Mouse (Mus musculus) fibroblast of lung, adult 2 months (primary cell): ENCODE measurements at regions not wholly inside any gene's neighbourhood (a gene's known extent, or its start where the extent isn't known, plus 50 kb on each side); places are given as distances from the start of the nearest gene placed in this dataset.

Source experiments
- DNase-seq: peaks from one replicate; pipeline ENCODE4 v3.0.0-alpha.2; 2011; ENCODE audit warnings: low read depth

DNA sequence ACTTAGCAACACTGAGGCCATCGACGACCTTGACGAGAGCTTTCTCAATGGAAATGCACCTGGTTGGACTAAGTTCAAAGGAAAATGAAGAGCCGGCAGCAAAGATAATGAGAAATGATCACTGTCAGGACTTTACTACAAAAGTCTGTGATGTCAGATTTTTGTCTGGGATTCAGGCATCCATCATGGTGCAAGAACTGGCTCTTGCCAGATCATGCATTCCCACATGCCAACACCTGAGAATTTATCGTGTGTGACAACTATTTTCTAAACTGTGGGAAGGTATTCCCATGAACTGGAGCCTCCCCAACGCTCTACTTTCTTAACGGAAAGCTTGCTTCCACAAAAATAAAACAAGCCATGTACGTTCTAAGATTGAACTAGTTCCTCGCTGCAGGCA is 58.1 kb downstream of the Irx6 start:
- no peak for DNase-seq

DNA sequence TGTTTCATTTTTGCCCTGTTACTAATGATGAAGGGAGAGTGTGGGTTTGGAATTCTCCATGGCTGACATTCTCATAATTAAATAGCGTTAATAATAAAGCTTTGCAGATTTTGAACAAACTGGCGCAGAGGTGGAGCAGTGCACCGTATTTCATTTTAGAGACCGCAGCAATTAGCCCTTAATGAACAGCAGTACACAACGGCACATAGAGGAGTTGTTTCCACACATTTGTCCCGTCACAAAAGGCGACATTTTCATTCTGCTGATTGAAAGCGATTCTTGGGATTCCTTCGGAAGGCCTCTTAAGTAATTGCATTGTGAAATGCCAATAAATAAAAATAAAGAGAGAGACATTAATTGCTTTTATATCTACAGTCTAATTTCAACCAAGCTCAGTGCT is 61.6 kb downstream of the Irx6 start:
- no peak for DNase-seq

DNA sequence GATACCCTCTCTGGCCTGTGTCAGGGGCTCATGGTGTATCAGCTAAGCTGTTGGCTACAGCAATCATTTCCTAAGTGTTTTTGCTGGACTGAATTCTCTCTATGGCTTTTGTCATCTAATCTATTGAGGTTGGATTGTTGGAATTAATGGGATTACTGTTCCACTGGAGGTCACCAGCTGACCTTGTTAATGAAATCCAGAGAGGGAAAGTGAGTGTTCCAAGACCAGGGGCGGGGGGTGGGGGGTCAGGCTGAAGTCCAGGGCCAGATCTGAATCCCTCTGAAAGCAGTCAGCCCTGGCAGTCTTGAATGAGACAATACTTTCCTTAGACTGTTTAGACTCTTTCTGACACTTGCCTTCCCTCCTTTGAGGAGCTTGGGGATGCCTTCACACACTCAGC is 64.0 kb downstream of the Irx6 start:
- no peak for DNase-seq

DNA sequence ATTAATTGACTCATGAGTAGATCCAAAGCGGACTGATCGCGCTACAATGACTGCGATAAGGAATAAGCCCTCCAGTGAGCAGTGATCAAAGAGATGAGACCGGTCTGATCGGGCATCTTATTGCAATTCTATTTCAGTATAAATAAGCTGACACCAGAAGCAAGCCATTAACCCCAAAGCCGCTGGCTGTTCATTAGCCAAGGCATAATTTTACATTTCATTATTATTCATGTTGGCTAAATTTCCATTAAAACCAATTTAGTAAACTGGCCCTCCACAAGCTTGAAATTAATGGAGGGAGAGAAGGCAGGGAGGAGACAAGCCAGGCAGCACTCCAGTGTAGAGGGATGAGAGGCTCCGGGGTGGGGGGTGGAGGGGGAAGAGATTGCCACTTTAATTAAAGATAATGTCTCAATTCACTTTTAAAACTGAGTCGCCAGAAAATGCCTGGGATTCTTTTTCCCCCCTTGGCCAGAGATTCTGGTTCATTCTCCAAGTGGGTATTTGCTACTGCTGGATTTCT is 66.3 kb downstream of the Irx6 start:
- DNase-seq = no peak

DNA sequence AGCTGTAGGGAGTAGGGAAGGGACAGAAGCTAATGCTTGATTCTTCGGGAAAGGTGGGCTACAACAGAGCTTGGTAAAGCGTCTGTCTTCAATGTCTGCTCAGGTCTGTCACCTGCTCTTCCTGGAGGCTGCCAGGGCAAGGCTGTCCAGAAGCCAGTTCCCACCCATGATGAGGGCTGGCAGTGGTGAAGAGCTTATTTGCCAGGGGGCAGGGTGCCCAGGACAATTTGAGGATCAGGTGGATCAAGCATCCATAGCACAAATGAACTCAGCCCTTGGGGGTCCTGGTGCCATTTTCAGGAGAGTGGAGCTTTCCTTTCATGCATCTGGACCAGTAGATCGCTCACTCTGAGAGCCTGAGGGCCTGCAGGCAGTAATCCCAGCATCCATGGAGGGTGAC is 67.7 kb downstream of the Irx6 start:
- no peak for DNase-seq

DNA sequence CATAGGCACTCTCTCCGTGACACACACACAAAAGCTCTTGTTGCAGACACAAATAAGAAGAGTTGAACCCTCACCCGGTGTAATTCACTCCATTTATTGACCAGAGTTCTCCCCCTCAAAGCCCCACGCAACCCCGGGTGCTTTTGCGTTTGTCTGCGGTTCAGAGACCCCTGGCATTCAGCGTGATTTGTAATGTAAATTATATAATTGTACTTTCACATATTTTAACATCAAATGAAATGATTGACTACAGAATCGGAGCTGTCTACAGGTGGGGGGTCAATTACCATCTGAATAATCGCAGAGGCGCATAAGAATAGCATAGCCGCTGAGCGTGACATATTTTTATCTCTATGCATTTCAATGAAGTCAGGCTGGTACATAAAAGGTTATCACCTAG is 69.0 kb downstream of the Irx6 start:
- DNase-seq = no peak

DNA sequence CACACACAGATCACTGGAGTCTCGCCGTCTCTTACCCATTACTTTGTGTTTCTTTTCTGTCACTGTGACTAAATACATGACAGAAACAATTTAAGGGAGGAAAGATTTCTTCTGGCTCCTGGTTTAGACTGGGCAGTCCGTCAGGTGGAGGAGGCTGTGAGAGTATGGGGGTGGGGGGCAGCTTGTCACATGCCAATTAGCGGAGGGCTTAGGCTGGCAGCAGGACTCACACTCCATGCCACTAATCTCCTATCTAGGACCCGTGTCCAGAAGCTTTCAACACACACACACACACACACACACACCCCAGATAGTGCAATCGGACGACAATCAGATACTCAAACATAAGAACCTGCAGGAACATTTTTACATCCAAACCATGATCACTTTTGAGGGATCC is 73.0 kb downstream of the Irx6 start:
- DNase-seq = no peak

DNA sequence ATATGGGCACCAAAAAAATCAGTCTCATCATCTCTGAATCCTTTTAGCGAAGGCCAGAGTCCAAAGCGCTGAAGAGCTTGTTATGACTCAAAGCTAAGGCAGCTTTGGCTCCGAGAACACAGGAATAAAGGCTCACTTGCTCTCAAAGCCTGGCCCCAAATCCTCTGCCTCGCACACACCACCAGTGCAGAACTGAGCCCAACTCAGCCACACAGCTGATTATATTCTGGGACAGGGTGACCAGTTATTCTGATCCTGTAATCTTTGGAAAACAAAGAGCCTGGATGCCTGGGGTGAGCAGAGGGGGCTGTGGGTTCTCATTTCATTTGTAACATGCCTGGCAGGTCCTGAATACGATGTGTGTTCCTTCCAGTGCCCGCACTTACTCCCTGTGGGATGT is 73.9 kb downstream of the Irx6 start:
- DNase-seq = peak; percentile 61

DNA sequence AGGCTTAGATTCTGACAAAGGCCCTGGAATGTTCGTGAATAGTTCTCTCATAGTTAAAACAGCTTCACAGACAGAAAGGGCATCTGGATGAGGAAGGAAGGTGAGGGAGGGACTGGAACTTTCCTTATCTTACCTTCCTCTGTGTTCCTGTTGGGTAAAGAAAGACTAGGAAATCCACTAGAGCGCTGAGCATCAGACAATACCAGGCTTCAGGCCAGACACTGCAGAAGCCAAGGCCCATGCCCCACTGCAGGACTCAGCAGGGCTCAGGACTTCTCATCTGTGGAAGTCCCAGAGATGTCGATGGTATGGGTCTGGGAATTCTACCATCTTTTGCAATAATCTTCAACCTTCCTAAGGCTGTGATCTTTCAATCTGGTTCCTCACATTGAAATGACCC is 67.2 kb upstream of the Mmp2 start:
- no peak for DNase-seq

DNA sequence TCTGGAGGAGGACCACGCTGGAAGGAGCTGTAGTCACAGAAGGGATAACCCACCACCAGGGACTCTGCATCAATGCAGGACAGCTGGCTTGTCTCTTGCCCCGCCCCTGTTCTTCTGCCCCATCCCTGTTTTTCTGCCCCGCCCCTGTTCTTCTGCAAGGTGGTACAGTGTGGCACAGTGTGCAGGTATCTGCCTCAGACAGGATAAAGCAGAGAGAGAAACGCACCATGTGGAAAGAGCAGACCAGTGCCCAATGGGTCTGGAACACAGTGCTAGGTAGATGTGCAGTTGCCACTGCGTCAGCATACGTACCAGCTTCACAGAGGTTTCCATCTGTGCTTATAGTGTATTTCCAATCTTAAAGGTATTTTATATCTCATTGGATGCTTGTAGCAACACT is 66.2 kb upstream of the Mmp2 start:
- no peak for DNase-seq

DNA sequence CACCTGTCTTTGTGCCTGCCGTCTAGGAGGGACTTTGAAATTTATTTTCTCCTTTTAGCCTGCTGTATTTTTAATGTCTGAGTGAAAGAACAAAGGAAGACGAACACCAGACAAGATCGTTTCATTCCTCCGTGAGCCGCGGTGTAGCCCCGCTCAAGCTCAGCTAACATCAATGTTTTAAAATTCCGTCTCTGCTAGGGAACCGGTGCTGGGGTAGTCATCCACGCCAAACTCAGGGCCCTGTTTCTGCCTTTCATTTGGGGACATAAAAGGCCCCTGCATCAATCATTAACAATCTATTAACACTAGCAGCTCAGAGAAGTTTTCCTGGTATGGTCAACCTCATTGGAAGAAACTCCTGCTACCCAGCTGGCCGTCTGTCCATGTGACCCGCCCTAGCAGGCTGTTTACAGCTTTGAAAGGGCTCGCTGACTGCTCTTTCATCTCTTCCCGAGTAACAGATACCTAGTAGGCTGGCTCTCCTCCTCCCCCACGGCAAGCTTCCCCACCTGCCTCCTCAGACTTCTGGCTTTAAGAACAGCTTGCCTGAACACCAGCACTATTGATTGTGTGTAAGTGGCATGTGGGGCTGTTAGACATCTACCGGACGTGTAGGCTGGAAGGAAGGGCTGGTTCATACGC is 65.0 kb upstream of the Mmp2 start:
- no peak for DNase-seq

DNA sequence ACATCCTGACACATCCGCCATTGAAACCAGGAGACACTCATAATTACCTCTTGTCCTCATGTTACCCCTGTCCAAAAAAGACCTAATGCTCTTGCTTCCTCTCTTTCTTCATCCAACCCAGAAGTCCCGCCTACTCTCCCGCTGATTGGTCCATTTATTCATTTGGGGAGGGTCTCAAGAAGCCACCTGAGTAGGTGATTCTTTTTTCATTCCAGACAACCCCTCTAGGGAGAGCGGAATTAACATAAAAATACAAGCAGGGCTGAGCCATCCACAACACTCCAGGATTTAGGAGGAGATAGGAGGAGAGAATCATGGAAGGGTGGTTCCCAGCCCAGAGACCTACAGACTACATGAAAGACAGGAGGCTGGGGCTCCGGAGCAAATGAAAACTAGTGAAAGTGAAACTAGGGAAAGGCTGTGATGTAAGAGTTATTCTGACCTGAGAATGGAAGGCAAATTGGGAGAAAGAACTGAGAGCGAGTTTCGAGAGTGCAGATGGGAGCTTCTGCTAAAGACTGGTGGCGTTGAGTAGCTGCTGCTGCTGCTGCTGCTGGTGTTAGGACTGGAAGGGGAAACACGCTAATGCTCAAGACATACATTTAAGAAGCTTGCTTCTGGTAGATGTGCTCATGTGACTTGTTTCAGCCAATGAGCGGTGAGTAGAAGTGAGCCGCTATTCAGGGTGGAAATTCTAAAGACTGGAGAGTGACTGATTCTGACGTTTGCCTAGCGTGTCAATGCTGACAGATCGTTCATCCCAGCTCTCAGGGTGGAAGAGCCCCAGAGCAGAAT is 55.0 kb upstream of the Mmp2 start:
- no peak for DNase-seq

DNA sequence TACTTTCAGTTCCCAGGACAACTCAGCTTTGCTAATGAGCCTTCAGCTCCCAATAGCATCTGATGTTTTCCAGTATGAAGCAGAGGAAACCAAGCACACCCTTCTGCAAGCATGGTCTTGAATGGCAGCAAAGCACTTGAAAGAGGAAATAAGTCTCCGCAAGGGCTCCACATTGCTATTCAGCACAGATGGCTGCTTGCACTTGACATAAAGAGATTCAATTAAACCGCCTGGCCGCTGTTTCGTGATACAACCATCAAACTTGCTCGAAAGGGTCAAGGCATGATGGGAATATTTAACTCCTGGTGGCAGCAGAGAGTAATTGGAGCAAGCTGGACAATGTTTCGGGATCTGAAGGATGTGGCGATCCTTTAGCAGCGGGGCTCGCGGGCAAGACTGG is 54.3 kb upstream of the Mmp2 start:
- no peak for DNase-seq

DNA sequence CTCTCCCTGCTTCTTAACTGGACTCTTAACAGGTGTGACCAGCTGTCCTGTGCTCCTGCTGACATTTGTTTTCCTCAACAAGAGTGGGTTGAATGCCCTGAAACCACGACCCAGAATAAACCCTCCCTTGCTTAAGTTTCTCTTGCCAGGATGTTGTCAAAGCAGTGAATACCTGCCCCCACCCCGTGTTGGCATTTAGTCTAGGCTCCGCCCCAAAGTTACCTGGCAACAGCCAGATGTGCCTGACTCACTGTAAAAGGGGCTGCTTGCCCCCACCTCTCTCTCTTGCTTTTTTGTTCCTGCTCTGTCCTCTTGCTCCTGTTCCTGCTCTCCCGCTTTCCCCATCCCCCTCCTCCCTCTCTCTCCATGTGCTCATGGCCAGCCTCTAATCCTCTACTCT is 51.9 kb upstream of the Mmp2 start:
- DNase-seq = no peak

DNA sequence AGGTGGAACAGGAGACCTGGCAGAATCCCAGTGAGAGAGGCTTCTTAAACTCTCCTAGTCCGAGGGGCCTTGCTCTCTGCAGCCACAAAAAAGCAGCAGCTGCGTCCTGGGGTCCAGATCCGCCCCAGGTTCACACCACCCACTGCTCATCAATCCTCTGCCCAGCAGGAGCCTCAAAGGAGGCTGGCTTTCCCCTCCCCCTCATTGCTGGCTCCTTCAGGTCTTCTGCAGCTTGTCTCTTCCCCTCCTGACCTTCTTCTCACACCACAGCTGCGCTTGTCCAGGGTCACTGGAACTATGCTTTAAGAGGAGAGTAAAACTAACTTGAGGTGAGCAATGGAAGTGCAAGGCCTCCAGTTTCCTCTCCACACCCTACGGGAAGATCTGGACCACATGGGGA is 50.0 kb upstream of the Mmp2 start:
- DNase-seq = no peak
